Mouse (Mus musculus): ENCODE measurements around the gene Ptgir. TPM values are rescaled to one million over a fixed set of nuclear protein-coding genes. Genes with fewer than 3 reads are reported as not detected.
A peak's percentile ranks its signal among the peaks of the same experiment; 100 is the strongest.

Ptgir gene
- total and polyA plus RNA-seq, 2 experiments from 2014 or later: 0.11 TPM

- Histone ChIP-seq H3K36me3 (ENCODE audit: insufficient read depth, low read length) (peaks cover 6% of the 10 kb centered on the region), H3K27ac (ENCODE audit: low read depth, low read length) (peak overlapping the region; percentile 98), H3K9ac (replicated peaks; ENCODE audit: low read length, poor library complexity, severe bottlenecking) (peak overlapping the region; percentile 97), H3K4me1 (ENCODE audit: insufficient read depth, low read length) (peaks cover 9% of the 10 kb centered on the region; the same call in 1 of the 2 replicates), H3K4me3 (ENCODE audit: low read depth, low read length) (peak overlapping the region; percentile 92), H3K9me3 (ENCODE audit: low read length) (no peaks in the 10 kb centered on the region), H3K27me3 (ENCODE audit: insufficient read depth, low read length) (no peaks in the 10 kb centered on the region), H3K4me2 (ENCODE audit: low read depth, low read length, poor library complexity, severe bottlenecking) (peak overlapping the region; percentile 95)
- peak; percentile 42 for DNase-seq (ENCODE audit: low spot score)
- no peak for TF ChIP-seq CTCF (IDR thresholded peaks at IDR 0.05)
- ATAC-seq (ENCODE audit: low FRiP score): peak; percentile 3; the same call in 1 of the 2 replicates
- WGBS: under 1% methylated on average over 28 of the region's 57 CpGs
These were observed 17.2 kb downstream of the Ptgir start for GRCm38 (mm10) chr7:16923283-16924036.

GRCm38 (mm10) chr7:16924037-16924834 is 17.9 kb downstream of the Ptgir start, which contains the start of gene Calm3:
Gene Calm3 (minus strand): TSS chr7:16924114.
- Histone ChIP-seq H3K4me1 (ENCODE audit: insufficient read depth, low read length) (peaks cover 9% of the 10 kb centered on the region; the same call in 1 of the 2 replicates), H3K9ac (replicated peaks; ENCODE audit: low read length, poor library complexity, severe bottlenecking) (peak within 1 kb of the TSS; percentile 97), H3K27me3 (ENCODE audit: insufficient read depth, low read length) (no peaks in the 10 kb centered on the region), H3K4me2 (ENCODE audit: low read depth, low read length, poor library complexity, severe bottlenecking) (peak within 1 kb of the TSS; percentile 95), H3K9me3 (ENCODE audit: low read length) (no peaks in the 10 kb centered on the region), H3K36me3 (ENCODE audit: insufficient read depth, low read length) (peaks cover 2% of the 10 kb centered on the region; the same call in 1 of the 2 replicates), H3K4me3 (ENCODE audit: low read depth, low read length) (peak within 1 kb of the TSS; percentile 92), H3K27ac (ENCODE audit: low read depth, low read length) (peak within 1 kb of the TSS; percentile 98)
- DNase-seq (ENCODE audit: low spot score): peak; percentile 100
- TF ChIP-seq CTCF (IDR thresholded peaks at IDR 0.05): peak; percentile 52
- WGBS: 2% methylated on average over 57 of the region's 64 CpGs
- ATAC-seq (ENCODE audit: low FRiP score): peak; percentile 90

- no peak for ATAC-seq (ENCODE audit: low FRiP score)
- H3K4me2 ChIP-seq (ENCODE audit: low read depth, low read length, poor library complexity, severe bottlenecking): no peak overlapping the region
- no peak overlapping the region for H3K4me3 ChIP-seq (ENCODE audit: low read depth, low read length)
- H3K9me3 ChIP-seq (ENCODE audit: low read length): no peaks in the 10 kb centered on the region
- TF ChIP-seq CTCF (IDR thresholded peaks at IDR 0.05): peak; percentile 19; the same call in 1 of the 2 replicates
- H3K36me3 ChIP-seq (ENCODE audit: insufficient read depth, low read length): no peaks in the 10 kb centered on the region
- no peak overlapping the region for H3K27ac ChIP-seq (ENCODE audit: low read depth, low read length)
- DNase-seq (ENCODE audit: low spot score): no peak
- no peaks in the 10 kb centered on the region for H3K4me1 ChIP-seq (ENCODE audit: insufficient read depth, low read length)
- H3K9ac ChIP-seq (replicated peaks; ENCODE audit: low read length, poor library complexity, severe bottlenecking): no peak overlapping the region
- 54% methylated on average over 2 of the region's 2 CpGs for WGBS
- H3K27me3 ChIP-seq (ENCODE audit: insufficient read depth, low read length): no peaks in the 10 kb centered on the region
These were observed 22.1 kb downstream of the Ptgir start for GRCm38 (mm10) chr7:16928341-16928740.

DNA sequence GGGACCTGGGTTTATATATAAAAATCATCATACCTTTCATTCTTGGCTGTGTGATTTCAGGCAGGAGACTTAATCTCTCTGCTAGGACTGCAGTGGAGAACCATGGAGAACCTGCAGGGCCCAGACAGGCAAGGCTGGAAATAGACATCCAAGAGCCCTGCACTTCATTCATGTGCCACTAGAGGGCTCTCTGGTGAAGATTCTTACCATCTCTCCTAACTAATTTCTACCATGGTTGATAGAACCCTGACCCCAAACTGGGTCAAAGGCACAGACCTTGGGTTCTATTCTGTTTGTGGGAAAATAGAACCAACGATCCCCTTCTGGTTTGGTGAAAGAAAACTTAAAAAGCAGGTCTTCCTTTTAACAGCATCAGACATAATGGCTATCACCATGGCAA is 24.6 kb downstream of the Ptgir start:
- TF ChIP-seq CTCF (IDR thresholded peaks at IDR 0.05): peak; percentile 87
- Histone ChIP-seq H3K4me1 (ENCODE audit: insufficient read depth, low read length) (peaks cover 4% of the 10 kb centered on the region; the same call in 1 of the 2 replicates), H3K27ac (ENCODE audit: low read depth, low read length) (0 out of 2 replicates have a peak overlapping the region, but pooled peaks have one; percentile 34), H3K4me2 (ENCODE audit: low read depth, low read length, poor library complexity, severe bottlenecking) (no peak overlapping the region), H3K4me3 (ENCODE audit: low read depth, low read length) (no peak overlapping the region), H3K36me3 (ENCODE audit: insufficient read depth, low read length) (no peaks in the 10 kb centered on the region), H3K27me3 (ENCODE audit: insufficient read depth, low read length) (no peaks in the 10 kb centered on the region), H3K9me3 (ENCODE audit: low read length) (no peaks in the 10 kb centered on the region), H3K9ac (replicated peaks; ENCODE audit: low read length, poor library complexity, severe bottlenecking) (no peak overlapping the region)
- DNase-seq (ENCODE audit: low spot score): peak; percentile 84
- no peak for ATAC-seq (ENCODE audit: low FRiP score)
- WGBS: 10% methylated on average over 1 of the region's 1 CpGs

GRCm38 (mm10) chr7:16931968-16932627 is 25.8 kb downstream of the Ptgir start:
- peak overlapping the region; percentile 83 for H3K27ac ChIP-seq (ENCODE audit: low read depth, low read length)
- no peak overlapping the region for H3K4me3 ChIP-seq (ENCODE audit: low read depth, low read length)
- WGBS: 15% methylated on average over 14 of the region's 14 CpGs
- no peak overlapping the region for H3K4me2 ChIP-seq (ENCODE audit: low read depth, low read length, poor library complexity, severe bottlenecking)
- H3K9me3 ChIP-seq (ENCODE audit: low read length): no peaks in the 10 kb centered on the region
- ATAC-seq (ENCODE audit: low FRiP score): peak; percentile 65
- peak; percentile 95 for DNase-seq (ENCODE audit: low spot score)
- peak; percentile 96 for TF ChIP-seq CTCF (IDR thresholded peaks at IDR 0.05)
- H3K36me3 ChIP-seq (ENCODE audit: insufficient read depth, low read length): no peaks in the 10 kb centered on the region
- no peak overlapping the region for H3K9ac ChIP-seq (replicated peaks; ENCODE audit: low read length, poor library complexity, severe bottlenecking)
- no peaks in the 10 kb centered on the region for H3K27me3 ChIP-seq (ENCODE audit: insufficient read depth, low read length)
- peaks cover 4% of the 10 kb centered on the region; the same call in 1 of the 2 replicates for H3K4me1 ChIP-seq (ENCODE audit: insufficient read depth, low read length)

All from midbrain, postnatal 0 days (tissue).